Mouse (Mus musculus) CD4-positive helper T cell, adult 2 months (primary cell): ENCODE data around the gene Ankrd33.

ENCODE experiments used
- DNase-seq: peaks from one replicate; pipeline ENCODE4 v3.0.0-alpha.2; 2012; ENCODE audit warnings: low read depth, missing footprints, low spot score

Gene Ankrd33

GRCm38 (mm10) chr15:101122290-101122589 is 6.7 kb downstream of the Ankrd33 start:
- DNase-seq: no peak

- DNase-seq: no peak
Measured at GRCm38 (mm10) chr15:101123202-101123601, 7.6 kb downstream of the Ankrd33 start.

DNA sequence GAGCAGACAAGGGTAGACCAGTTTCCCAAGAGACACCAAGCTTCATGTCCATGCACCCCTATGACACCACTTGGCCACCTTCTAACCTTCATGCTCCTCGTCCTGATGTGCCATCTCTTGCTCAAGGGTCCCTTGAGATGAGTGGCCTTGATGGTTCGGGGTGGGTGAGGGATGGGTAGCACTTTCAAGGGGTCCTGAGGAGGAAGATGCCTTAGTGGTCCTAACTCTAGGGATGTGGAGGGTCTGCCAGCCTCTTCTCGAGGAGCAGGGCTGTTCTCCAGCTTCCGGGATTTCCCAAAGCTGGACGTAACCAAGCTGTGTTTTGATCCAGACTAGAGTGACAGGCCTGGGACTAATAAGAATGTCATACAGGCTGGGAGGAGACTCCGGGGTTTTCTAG is 10.0 kb downstream of the Ankrd33 start:
- DNase-seq: no peak

DNA sequence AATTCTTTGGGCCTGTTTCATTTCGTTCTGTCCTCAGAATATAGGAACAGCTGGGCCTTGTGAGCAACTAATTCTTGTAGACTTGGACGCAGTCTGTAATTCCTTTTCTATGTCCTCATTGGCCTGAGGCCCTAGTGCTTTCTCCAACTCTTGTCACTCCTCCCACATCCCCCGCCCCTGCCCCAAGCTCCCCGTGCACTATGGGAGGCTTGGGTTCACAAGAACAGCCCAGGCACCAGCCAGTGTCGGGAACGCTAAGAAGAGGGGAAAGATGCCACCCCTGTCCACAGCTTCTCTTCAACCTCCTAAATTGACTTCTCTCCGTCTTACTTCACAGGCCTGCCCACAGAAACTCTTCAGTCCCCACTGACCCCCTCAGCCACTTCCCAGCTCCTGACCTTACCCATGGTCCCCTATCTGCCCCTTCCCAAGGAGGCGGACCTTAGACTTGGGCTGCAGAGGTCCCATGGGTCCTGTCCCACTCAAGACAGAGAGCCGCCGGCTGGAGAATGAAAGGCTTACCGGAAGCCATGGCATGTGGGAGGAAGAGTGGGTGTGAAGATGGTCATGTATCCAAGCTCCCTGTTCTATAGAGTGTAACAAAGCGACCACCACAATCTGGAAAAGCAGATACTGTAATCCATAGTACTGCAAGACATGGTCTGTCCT is 11.5 kb downstream of the Ankrd33 start:
- no peak for DNase-seq

GRCm38 (mm10) chr15:101128181-101129089 is 12.9 kb downstream of the Ankrd33 start, which contains the start of gene Acvrl1:
Gene Acvrl1, plus strand, starts transcription at chr15:101128522.
- DNase-seq: no peak

- no peak for DNase-seq
Measured at GRCm38 (mm10) chr15:101129412-101129811, 13.9 kb downstream of the Ankrd33 start.

DNA sequence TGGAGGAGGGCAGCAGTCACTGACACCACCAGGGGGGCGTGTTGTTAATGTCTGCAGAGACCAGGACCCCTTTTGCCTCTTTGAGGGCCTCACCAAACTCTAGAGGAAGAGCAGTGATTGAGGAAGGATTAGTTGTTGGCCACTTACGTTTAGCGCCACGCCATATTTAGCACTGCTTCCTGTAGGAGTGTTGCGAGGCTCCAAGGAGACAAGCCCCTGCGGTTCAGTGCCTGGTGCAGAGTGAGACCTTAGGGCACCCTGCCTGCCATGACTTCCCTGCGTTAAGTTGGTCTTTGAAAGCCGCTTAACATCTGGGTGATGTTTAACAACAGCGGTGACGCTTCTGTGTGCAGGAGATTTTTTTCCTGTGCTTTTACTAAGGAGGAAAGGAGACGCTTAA is 15.9 kb downstream of the Ankrd33 start:
- DNase-seq: no peak

- DNase-seq: no peak
Measured at GRCm38 (mm10) chr15:101132041-101132440, 16.5 kb downstream of the Ankrd33 start.

- DNase-seq: no peak
Measured at GRCm38 (mm10) chr15:101132761-101133160, 17.2 kb downstream of the Ankrd33 start.

DNA sequence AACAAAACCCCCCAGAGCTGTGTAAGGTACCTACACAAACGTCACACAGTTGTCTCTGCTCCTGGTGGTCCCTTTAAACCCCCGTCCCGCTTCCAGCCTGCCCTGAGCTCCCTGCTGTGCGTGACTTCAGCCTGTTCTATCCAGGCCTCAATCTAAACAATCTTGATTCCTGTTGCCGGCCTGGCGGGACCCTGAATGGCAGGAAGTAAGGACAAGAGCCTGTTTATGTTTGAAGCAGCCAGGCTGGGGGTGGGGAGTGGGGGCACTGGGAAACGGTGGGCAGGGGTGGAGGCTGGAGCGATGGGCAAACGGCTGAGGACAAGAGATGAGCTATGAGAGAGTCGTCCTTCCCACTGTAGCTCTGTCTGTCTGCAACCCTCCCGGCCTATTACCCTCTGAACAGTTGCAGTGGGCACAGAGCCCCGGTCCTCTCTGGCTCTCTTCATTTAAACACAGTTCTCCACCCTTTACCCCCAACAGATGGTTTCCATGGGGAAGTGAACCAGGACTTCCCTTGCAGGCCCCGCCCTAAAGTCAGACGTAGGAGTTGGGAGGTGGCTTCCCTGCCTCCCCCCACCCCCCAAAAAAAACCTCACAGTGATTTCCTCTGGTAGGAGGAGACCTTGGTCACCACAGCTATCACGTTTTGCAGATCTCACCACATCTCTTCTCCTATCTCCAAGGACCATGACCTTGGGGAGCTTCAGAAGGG is 18.6 kb downstream of the Ankrd33 start:
- peak; percentile 77 for DNase-seq

DNA sequence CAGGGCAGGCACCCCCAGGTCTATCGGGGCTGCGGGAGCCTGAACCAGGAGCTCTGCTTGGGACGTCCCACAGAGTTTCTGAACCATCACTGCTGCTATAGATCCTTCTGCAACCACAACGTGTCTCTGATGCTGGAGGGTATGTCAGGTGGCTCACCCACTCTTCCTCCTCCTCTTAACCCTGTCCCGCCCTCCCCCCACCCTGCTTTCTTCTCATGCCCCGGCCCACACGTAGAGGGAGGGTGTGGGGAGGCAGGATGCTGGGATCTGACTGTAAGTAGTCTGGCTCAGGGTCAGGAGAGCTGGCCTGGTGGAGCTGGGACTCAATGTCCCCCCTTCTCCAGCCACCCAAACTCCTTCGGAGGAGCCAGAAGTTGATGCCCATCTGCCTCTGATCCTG is 19.9 kb downstream of the Ankrd33 start:
- peak; percentile 68 for DNase-seq

DNA sequence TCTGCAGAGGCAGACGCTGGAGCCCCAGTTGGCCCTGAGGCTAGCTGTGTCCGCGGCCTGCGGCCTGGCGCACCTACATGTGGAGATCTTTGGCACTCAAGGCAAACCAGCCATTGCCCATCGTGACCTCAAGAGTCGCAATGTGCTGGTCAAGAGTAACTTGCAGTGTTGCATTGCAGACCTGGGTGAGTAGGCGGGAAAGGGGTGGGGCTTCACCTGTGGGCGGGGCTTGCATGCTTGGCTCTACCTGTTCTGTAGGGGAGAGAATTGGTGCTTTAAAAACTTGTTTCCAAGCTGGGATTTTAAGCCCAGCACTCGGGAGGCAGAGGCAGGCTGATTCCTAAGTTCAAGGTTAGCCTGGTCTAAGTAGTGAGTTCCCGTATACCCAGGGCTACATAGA is 21.9 kb downstream of the Ankrd33 start:
- no peak for DNase-seq

DNA sequence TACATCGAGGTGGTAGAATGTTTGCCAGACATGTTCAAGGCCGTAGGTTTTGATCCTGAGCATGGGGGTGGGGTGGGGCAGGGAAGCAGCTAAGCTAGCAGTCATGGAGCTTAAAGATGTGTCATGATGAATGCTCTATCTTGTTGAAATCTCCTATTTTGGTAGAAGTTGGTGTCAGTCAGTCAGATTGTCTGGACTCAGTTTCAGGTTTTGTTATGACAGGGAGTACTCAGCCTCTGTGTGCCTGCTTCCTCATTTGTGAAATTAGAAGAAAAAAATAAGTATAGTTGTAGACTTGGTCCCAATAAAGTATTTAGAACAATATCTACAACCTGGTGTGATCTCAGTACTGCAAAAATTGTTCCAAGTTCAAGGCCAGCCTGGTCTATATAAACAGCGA is 23.1 kb downstream of the Ankrd33 start:
- DNase-seq: no peak

DNA sequence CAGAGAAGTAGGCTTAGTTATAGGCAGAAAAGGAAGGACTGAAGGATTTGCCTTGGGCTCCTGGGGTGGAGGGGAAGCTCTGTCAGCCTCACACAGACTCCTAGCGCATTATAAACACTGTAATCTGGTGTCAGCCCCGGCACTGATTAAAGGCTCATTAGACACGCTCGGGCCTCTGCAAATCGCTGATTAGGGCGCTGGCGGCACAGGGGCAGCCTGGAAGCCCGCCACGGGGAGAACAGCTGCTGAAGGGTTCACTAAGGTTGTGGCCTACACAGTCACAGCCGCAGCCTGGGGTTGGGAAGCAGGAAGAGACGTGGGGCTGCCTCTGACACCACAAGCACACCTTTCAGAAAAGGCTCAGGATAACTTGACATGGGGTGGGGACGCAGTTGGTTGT is 24.3 kb downstream of the Ankrd33 start:
- DNase-seq: no peak

GRCm38 (mm10) chr15:101140587-101140986 is 25.0 kb downstream of the Ankrd33 start:
- DNase-seq: no peak

DNA sequence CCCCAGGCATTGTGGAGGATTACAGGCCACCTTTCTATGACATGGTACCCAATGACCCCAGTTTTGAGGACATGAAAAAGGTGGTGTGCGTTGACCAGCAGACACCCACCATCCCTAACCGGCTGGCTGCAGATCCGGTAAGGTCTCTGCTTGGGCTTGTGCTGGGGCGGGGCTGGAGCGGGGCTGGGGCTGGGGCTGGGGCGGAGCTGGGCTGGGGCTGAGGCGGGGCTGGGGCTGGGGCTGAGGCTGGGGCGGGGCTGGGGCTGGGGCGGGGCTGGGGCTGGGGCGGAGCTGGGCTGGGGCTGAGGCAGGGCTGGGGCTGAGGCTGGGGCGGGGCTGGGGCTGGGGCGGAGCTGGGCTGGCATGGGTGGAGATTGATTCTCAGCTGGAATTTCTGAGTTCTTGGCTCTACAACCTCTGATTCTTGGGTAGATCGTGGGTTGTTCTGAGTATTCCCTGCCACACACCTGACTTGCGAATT is 25.5 kb downstream of the Ankrd33 start:
- DNase-seq: peak; percentile 54

DNA sequence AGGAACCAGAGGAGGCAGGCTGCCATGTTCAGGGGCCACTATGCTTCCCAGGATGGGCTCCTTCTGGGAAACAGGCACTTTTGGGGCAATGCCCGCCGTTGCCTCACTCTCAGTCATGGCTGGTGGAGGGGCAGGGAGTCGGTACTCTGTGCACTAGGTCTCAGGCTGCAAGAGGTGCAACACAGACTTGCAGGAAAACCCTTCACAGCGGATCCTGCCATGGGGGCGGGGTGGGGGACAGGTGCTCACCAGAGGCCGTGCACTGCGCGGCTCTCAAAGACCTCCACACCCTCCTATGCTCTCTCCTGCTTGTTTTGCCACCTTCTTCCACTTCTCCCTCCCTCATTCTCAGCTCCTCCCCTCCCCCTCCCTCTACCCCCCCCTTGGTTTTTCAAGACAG is 27.1 kb downstream of the Ankrd33 start:
- DNase-seq: no peak

DNA sequence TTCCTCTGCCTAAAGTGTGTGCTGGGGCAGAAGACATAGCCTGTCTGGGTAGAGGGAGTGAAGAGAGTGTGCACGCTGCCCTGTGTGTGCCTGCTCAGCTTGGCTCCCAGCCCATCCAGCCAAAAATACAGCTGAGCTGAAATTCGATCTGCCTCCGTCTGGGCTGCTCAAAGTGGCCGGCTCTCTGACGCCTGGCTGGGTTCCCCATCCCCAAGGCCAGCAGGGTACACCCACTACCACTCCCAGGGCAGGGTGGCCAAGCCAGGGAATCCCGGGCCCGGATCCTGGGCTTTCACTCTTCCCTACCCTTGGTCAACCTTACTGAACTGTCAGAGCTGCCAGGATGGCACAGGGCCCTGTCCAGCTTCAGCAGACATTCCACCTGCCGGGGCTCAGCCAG is 27.9 kb downstream of the Ankrd33 start:
- DNase-seq: no peak

- DNase-seq: no peak
Measured at GRCm38 (mm10) chr15:101144176-101144575, 28.6 kb downstream of the Ankrd33 start.

- no peak for DNase-seq
Measured at GRCm38 (mm10) chr15:101144779-101145178, 29.2 kb downstream of the Ankrd33 start.

GRCm38 (mm10) chr15:101145424-101146099 is 30.0 kb downstream of the Ankrd33 start:
- peak; percentile 92 for DNase-seq
